Mouse (Mus musculus): ENCODE results near the gene Gm26938. TPM values are rescaled to one million over a fixed set of nuclear protein-coding genes. Genes with fewer than 3 reads are reported as not detected.
A peak's percentile ranks its signal among the peaks of the same experiment; 100 is the strongest.

The Gm26938 gene
- polyA plus RNA-seq, 1 experiment: not detected

DNA sequence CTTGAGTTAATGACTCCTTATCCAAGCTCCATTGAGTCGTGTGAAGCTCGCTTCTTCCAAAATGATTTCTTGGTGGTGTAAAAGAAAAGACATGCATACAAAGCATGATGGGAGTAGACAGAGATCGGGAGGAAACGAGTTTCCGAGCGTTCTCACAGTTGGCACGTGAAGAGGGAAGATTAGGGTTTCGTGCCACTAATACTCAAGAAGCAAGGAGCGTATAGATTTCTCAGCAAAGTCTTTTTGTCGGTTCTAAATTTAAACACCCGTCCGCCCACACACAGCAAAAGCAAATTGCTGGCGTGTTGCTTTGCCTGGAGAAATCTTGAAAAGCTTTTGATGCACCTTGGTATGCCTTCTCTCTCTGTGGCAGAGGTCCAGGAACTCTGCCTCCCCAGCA lies 3.2 kb upstream of the Gm26938 start:
- H3K9ac ChIP-seq (ENCODE audit: low read depth, poor library complexity, severe bottlenecking): no peak overlapping the region
- H3K36me3 ChIP-seq (ENCODE audit: control insufficient read depth, insufficient read depth, low read length, poor library complexity, severe bottlenecking): no peaks in the 10 kb centered on the region
- H3K4me1 ChIP-seq (ENCODE audit: control insufficient read depth, insufficient read depth, low read length): no peaks in the 10 kb centered on the region
- no peak for TF ChIP-seq CTCF (IDR thresholded peaks at IDR 0.05; ENCODE audit: low read depth, low read length)
- no peak for TF ChIP-seq EP300 (IDR thresholded peaks at IDR 0.05; ENCODE audit: insufficient read depth, low read depth, low read length)
- no peak for TF ChIP-seq POLR2A (IDR thresholded peaks at IDR 0.05; ENCODE audit: insufficient read depth, low read length)
- H3K27me3 ChIP-seq (ENCODE audit: control insufficient read depth, insufficient read depth, low read length, poor library complexity, severe bottlenecking): no peaks in the 10 kb centered on the region
- no peak overlapping the region for H3K4me3 ChIP-seq (ENCODE audit: low read depth, low read length)
- H3K27ac ChIP-seq (ENCODE audit: insufficient read depth, low read length): no peak overlapping the region
- no peaks in the 10 kb centered on the region for H3K9me3 ChIP-seq (replicated peaks; ENCODE audit: control insufficient read depth, insufficient read depth, low read length, poor library complexity, severe bottlenecking)

DNA sequence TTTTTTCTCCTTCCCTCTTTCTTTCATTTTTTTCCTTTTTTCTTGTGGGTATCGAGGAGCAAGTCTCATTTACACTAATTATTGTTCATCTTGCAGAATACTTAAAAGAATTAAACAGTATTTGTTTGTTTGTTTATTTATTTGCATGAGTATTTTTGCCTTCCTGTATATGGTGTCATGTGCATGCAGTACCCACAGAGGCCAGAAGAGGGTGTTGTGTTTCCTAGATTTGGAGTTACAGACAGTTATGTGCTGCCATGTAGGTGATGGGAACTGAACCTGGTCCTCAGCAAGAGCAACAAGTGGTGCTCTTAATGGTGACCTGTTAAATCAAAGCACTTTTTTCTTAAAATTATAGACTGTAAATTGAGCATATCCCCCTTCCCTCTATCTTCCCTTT lies 1.4 kb upstream of the Gm26938 start:
- no peak for TF ChIP-seq EP300 (IDR thresholded peaks at IDR 0.05; ENCODE audit: insufficient read depth, low read depth, low read length)
- TF ChIP-seq POLR2A (IDR thresholded peaks at IDR 0.05; ENCODE audit: insufficient read depth, low read length): no peak
- no peak for TF ChIP-seq CTCF (IDR thresholded peaks at IDR 0.05; ENCODE audit: low read depth, low read length)
- Histone ChIP-seq H3K36me3 (ENCODE audit: control insufficient read depth, insufficient read depth, low read length, poor library complexity, severe bottlenecking) (no peaks in the 10 kb centered on the region), H3K9me3 (replicated peaks; ENCODE audit: control insufficient read depth, insufficient read depth, low read length, poor library complexity, severe bottlenecking) (no peaks in the 10 kb centered on the region), H3K4me1 (ENCODE audit: control insufficient read depth, insufficient read depth, low read length) (no peaks in the 10 kb centered on the region), H3K27ac (ENCODE audit: insufficient read depth, low read length) (no peak overlapping the region), H3K4me3 (ENCODE audit: low read depth, low read length) (no peak overlapping the region), H3K9ac (ENCODE audit: low read depth, poor library complexity, severe bottlenecking) (no peak overlapping the region), H3K27me3 (ENCODE audit: control insufficient read depth, insufficient read depth, low read length, poor library complexity, severe bottlenecking) (no peaks in the 10 kb centered on the region)

DNA sequence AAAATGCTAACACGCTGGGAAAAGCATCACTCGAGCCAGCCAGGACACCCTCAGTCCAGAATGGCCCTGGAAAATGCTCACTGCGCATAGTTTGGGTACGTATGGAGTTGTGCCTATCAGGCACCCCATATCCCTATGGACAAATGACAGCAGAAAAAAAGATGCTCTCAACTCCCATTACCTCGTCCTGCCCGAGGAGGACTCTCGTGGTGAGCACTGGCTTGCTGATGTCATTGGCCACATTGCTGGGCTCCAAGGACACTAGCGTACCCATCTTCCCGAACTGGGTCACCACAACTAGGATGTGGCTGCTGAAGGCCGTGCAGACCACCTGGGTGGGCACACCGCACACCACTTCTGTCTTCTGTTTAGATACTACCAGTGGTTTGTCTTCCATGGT lies 260 bp downstream of the Gm26938 start:
- H3K27ac ChIP-seq (ENCODE audit: insufficient read depth, low read length): no peak overlapping the region
- TF ChIP-seq POLR2A (IDR thresholded peaks at IDR 0.05; ENCODE audit: insufficient read depth, low read length): no peak
- no peak for TF ChIP-seq CTCF (IDR thresholded peaks at IDR 0.05; ENCODE audit: low read depth, low read length)
- TF ChIP-seq EP300 (IDR thresholded peaks at IDR 0.05; ENCODE audit: insufficient read depth, low read depth, low read length): no peak
- H3K36me3 ChIP-seq (ENCODE audit: control insufficient read depth, insufficient read depth, low read length, poor library complexity, severe bottlenecking): no peaks in the 10 kb centered on the region; the same call in 1 of the 2 replicates
- H3K4me3 ChIP-seq (ENCODE audit: low read depth, low read length): peak overlapping the region; percentile 92
- H3K4me1 ChIP-seq (ENCODE audit: control insufficient read depth, insufficient read depth, low read length): no peaks in the 10 kb centered on the region
- no peaks in the 10 kb centered on the region for H3K27me3 ChIP-seq (ENCODE audit: control insufficient read depth, insufficient read depth, low read length, poor library complexity, severe bottlenecking)
- no peaks in the 10 kb centered on the region for H3K9me3 ChIP-seq (replicated peaks; ENCODE audit: control insufficient read depth, insufficient read depth, low read length, poor library complexity, severe bottlenecking)
- H3K9ac ChIP-seq (ENCODE audit: low read depth, poor library complexity, severe bottlenecking): peak overlapping the region; percentile 51

DNA sequence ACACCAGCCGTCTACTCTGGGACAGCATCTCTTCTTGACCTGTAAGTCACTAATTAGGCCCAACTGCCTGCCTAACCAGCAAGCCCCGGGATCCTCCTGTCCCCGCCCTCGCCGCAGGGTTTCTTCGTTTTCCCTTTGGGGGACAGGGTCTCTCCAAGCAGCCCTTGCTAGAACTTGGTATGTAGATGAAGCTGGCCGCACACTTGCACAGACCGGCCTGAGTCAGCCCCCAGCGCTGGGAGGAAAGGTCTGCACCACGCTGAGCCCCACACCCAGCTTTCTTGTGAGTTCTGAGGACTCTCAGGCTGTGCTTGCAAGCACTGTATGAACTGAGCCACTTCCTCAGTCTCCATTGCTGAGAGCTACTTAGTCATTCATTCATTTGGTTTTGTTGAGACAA lies 1.7 kb downstream of the Gm26938 start:
- TF ChIP-seq EP300 (IDR thresholded peaks at IDR 0.05; ENCODE audit: insufficient read depth, low read depth, low read length) (no peak), CTCF (IDR thresholded peaks at IDR 0.05; ENCODE audit: low read depth, low read length) (no peak), POLR2A (IDR thresholded peaks at IDR 0.05; ENCODE audit: insufficient read depth, low read length) (no peak)
- H3K9me3 ChIP-seq (replicated peaks; ENCODE audit: control insufficient read depth, insufficient read depth, low read length, poor library complexity, severe bottlenecking): no peaks in the 10 kb centered on the region

DNA sequence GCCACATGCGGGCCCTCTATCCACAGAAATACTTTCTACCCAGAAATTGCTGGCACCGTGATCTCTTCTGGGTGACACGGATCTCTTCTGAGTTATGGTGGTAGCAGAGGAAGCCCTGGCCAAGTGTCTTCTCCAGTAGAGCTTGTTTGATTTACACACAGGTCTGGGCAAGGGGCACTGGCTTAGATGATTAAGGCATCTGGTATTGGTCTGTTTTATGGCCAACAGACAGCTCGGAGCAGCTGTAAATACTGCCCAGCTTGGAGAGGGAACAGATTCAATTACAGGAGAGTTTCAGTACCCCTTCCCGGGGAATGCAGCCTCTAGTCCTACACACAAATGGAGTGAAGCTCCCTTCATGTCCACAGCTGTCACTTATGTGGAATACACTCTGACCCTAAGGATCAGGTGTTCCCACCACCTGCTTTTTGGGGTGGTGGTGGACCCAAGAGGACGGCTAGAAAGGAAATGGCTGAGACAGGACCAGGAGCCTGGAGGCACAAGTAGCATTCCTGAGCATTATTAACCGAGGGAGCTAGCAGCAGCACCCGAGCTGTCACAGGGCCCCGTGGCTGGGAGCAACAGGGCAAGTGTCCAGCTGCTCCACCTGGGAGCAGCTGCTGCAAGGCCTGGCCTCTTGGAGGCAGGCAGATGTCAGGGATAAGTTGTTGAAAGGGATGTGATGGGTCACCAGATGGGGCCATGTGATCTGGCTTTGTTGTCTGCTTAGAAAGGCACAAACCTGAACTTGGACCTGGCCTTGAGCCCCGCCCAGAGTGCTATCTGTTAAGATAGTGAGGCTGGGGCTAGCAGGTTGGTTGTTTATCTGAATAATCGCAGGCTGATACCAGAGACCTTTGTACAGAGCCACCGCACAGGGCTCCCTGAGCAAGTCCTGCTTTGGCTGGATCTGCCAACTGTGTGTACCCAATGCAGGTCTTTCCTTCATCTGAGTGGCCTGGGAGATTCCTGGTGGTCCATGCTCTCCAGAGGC lies 4.4 kb downstream of the Gm26938 start:
- Histone ChIP-seq H3K4me1 (ENCODE audit: control insufficient read depth, insufficient read depth, low read length) (no peaks in the 10 kb centered on the region), H3K36me3 (ENCODE audit: control insufficient read depth, insufficient read depth, low read length, poor library complexity, severe bottlenecking) (no peaks in the 10 kb centered on the region; the same call in 1 of the 2 replicates), H3K9ac (ENCODE audit: low read depth, poor library complexity, severe bottlenecking) (no peak overlapping the region), H3K27me3 (ENCODE audit: control insufficient read depth, insufficient read depth, low read length, poor library complexity, severe bottlenecking) (no peaks in the 10 kb centered on the region), H3K9me3 (replicated peaks; ENCODE audit: control insufficient read depth, insufficient read depth, low read length, poor library complexity, severe bottlenecking) (no peaks in the 10 kb centered on the region), H3K27ac (ENCODE audit: insufficient read depth, low read length) (no peak overlapping the region), H3K4me3 (ENCODE audit: low read depth, low read length) (no peak overlapping the region)
- TF ChIP-seq CTCF (IDR thresholded peaks at IDR 0.05; ENCODE audit: low read depth, low read length): no peak
- TF ChIP-seq EP300 (IDR thresholded peaks at IDR 0.05; ENCODE audit: insufficient read depth, low read depth, low read length): 0 out of 2 replicates have a peak, but pooled peaks have one; percentile 48

More for the DNA sequence above, 1.7 kb downstream of the Gm26938 start:
- no peaks in the 10 kb centered on the region for H3K27me3 ChIP-seq (ENCODE audit: control insufficient read depth, insufficient read depth, low read length, poor library complexity, severe bottlenecking)
- H3K27ac ChIP-seq (ENCODE audit: insufficient read depth, low read length): no peak overlapping the region
- H3K4me1 ChIP-seq (ENCODE audit: control insufficient read depth, insufficient read depth, low read length): no peaks in the 10 kb centered on the region
- no peaks in the 10 kb centered on the region; the same call in 1 of the 2 replicates for H3K36me3 ChIP-seq (ENCODE audit: control insufficient read depth, insufficient read depth, low read length, poor library complexity, severe bottlenecking)
- H3K9ac ChIP-seq (ENCODE audit: low read depth, poor library complexity, severe bottlenecking): no peak overlapping the region
- H3K4me3 ChIP-seq (ENCODE audit: low read depth, low read length): no peak overlapping the region
